Mouse (Mus musculus): ENCODE measurements around the gene Mrpl27. TPM values are rescaled to one million over a fixed set of nuclear protein-coding genes. Genes with fewer than 3 reads are reported as not detected.

Mrpl27 gene
- polyA plus RNA-seq, 1 experiment from 2014 or later = 139 TPM

DNA sequence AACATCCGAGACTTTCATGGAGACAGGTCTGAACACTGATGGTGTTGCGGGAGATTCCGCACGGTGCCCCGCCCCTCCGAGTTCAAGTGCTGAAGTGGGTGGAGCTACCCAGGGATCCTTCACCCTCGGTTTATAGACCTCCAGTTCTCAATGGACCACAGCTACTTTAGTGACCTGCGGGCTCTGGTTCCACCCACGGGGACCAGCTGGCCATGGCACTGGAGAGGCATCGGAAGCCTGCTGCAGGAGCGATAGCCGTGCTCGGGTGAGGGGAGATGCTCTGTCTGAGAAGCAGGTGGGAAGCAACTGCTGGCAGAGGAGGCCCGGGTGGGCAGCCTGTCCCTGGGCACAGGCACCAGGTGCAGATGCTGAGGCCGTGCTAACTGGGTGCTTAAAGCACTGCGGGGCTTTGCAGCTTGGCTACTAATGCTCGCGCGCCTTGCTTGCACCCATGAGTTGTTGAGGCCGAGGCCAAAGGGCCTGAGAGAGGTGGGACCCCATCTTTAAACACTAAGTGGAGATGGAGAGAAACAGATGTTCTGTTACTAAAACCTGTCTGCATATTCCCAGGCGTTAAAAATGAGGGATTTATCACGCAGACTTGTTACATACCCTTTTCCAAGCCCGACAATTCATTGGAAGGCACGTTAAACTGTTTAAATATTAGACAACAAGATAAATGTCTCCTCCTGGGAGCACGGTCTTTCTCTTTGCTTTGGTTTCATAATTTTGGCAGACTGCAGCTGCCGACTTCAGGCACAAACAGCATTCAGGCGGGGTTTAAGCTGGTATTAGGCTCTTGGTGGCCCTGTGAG is 48.0 kb downstream of the Mrpl27 start:
- 27% methylated on average over 27 of the region's 27 CpGs for WGBS
- H3K27me3 ChIP-seq = peaks cover 11% of the 10 kb centered on the region
- H3K9me3 ChIP-seq = no peaks in the 10 kb centered on the region
- peak overlapping the region; percentile 43 for H3K4me2 ChIP-seq
- H3K4me1 ChIP-seq = peaks cover 22% of the 10 kb centered on the region
- peak overlapping the region; percentile 1; the same call in 1 of the 2 replicates for H3K4me3 ChIP-seq
- no peak for ATAC-seq (ENCODE audit: borderline replicate concordance, extremely low read depth, low FRiP score, low TSS enrichment)
- H3K36me3 ChIP-seq = no peaks in the 10 kb centered on the region
- no peak overlapping the region for H3K9ac ChIP-seq
- H3K27ac ChIP-seq = no peak overlapping the region

DNA sequence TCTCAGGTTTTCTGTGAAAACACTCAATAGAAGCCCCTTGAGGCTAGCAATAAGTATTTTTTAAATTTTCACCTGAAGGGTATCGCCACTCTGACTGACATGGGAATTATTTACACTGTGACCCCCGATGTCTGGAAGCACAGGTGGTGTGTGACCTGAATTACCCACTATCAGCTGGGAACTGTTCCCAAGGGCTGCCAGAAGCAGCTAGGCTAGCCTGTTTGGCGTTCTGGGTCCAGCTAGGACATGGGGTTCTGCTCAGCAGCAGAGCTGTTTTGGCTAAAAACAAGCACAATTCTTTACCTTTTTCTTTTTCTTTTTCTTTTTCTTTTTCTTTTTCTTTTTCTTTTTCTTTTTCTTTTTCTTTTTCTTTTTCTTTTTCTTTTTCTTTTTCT is 48.6 kb downstream of the Mrpl27 start:
- Histone ChIP-seq H3K4me2 (peak overlapping the region; percentile 43; the same call in 1 of the 2 replicates), H3K9ac (no peak overlapping the region), H3K4me1 (peaks cover 22% of the 10 kb centered on the region), H3K27me3 (peaks cover 11% of the 10 kb centered on the region), H3K27ac (no peak overlapping the region), H3K9me3 (no peaks in the 10 kb centered on the region), H3K4me3 (no peak overlapping the region), H3K36me3 (no peaks in the 10 kb centered on the region)
- 23% methylated on average over 3 of the region's 3 CpGs for WGBS
- no peak for ATAC-seq (ENCODE audit: borderline replicate concordance, extremely low read depth, low FRiP score, low TSS enrichment)

DNA sequence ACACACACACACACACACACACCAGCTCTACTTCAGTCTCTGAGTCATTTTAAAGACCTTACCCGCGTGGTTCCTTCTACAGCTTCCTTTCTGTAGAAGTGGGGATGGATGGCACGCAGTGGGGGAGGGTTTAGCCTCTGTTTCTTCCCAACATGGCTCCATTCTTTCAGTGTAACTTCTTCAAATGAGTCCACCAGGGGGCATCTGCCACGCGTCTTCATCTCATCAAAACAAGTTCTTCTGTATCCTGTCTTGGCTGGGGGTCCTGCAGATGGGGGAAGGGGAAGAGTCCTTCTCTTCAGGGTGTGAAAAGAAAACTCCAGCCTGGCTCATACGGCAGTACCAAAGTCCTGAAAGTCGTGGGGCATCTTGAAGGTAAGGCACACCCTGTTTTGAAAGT is 50.5 kb downstream of the Mrpl27 start:
- peaks cover 11% of the 10 kb centered on the region for H3K27me3 ChIP-seq
- WGBS = 44% methylated on average over 7 of the region's 7 CpGs
- no peaks in the 10 kb centered on the region for H3K9me3 ChIP-seq
- peak; percentile 25; the same call in 1 of the 2 replicates for ATAC-seq (ENCODE audit: borderline replicate concordance, extremely low read depth, low FRiP score, low TSS enrichment)
- H3K9ac ChIP-seq = no peak overlapping the region
- peak overlapping the region; percentile 67 for H3K27ac ChIP-seq
- H3K4me1 ChIP-seq = peaks cover 17% of the 10 kb centered on the region
- H3K36me3 ChIP-seq = no peaks in the 10 kb centered on the region
- no peak overlapping the region for H3K4me3 ChIP-seq
- no peak overlapping the region for H3K4me2 ChIP-seq

DNA sequence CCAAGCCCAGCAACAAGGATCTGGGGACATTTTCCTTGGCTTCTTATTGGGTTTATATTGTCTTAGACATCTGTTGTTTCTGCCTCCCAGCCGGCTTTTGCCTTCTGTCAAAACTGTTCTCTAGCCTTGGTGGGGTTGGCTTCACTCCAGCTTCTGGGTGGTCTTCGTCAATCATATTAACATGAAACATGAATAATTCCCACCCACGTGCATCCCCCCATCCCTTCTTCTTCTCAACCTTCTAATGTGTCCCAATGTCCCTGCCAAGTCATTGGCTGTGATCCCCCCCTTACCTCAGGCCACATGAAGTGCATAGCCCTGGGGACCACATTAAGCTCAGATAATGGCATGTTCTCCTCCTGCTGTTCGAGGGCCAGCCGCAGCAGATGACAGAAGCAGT is 50.9 kb downstream of the Mrpl27 start, which contains the start of gene Gm11541:
Gene Gm11541, minus strand, starts transcription at position 28 of the 400 bp plus-strand sequence.
- Histone ChIP-seq H3K9ac (no peak within 1 kb of the TSS), H3K27ac (peak within 1 kb of the TSS; percentile 67), H3K4me3 (no peak within 1 kb of the TSS), H3K27me3 (peaks cover 11% of the 10 kb centered on the region), H3K4me2 (no peak within 1 kb of the TSS), H3K4me1 (peaks cover 17% of the 10 kb centered on the region), H3K9me3 (no peaks in the 10 kb centered on the region), H3K36me3 (no peaks in the 10 kb centered on the region)
- WGBS = 51% methylated on average over 5 of the region's 5 CpGs
- ATAC-seq (ENCODE audit: borderline replicate concordance, extremely low read depth, low FRiP score, low TSS enrichment) = peak; percentile 74; the same call in 1 of the 2 replicates

Other genes starting within 250 kb of the Mrpl27 start
- 7.3 and 7.7 TPM in 2 replicates for gene Cacna1g, start 179.6 kb upstream of the Mrpl27 start, polyA plus RNA-seq (2015; fragmentation: Nextera tagmentation; extraction: Ambion mirVana)
- gene Spata20, start 167.6 kb upstream of the Mrpl27 start, polyA plus RNA-seq (2015; fragmentation: Nextera tagmentation; extraction: Ambion mirVana) = 0.06 and 0.31 TPM in 2 replicates
- 16.8 and 17.3 TPM in 2 replicates for gene Epn3, start 153.8 kb upstream of the Mrpl27 start, polyA plus RNA-seq (2015; fragmentation: Nextera tagmentation; extraction: Ambion mirVana)
- gene Mycbpap, start 132.0 kb upstream of the Mrpl27 start, polyA plus RNA-seq (2015; fragmentation: Nextera tagmentation; extraction: Ambion mirVana) = 4.6 and 5.4 TPM in 2 replicates
- gene Rsad1, start 104.5 kb upstream of the Mrpl27 start, polyA plus RNA-seq (2015; fragmentation: Nextera tagmentation; extraction: Ambion mirVana) = 3.2 and 3.7 TPM in 2 replicates
- 2.3 and 2.7 TPM in 2 replicates for gene Chad, start 88.7 kb upstream of the Mrpl27 start, polyA plus RNA-seq (2015; fragmentation: Nextera tagmentation; extraction: Ambion mirVana)
- gene Acsf2, start 51.9 kb upstream of the Mrpl27 start, polyA plus RNA-seq (2015; fragmentation: Nextera tagmentation; extraction: Ambion mirVana) = 6.8 and 7.1 TPM in 2 replicates
- 198 and 205 TPM in 2 replicates for gene Lrrc59, start 24.0 kb upstream of the Mrpl27 start, polyA plus RNA-seq (2015; fragmentation: Nextera tagmentation; extraction: Ambion mirVana)
- 24.8 and 26.2 TPM in 2 replicates for gene Eme1, start 197 bp downstream of the Mrpl27 start, polyA plus RNA-seq (2015; fragmentation: Nextera tagmentation; extraction: Ambion mirVana)
- 23.2 and 23.4 TPM in 2 replicates for gene Xylt2, start 23.7 kb downstream of the Mrpl27 start, polyA plus RNA-seq (2015; fragmentation: Nextera tagmentation; extraction: Ambion mirVana)
- 0.98 and 1.3 TPM in 2 replicates for gene Gm11541, start 50.7 kb downstream of the Mrpl27 start, polyA plus RNA-seq (2015; fragmentation: Nextera tagmentation; extraction: Ambion mirVana)
- 0.25 TPM in 1 of 2 replicates, not detected in the other for gene Cdc34b, start 88.0 kb downstream of the Mrpl27 start, polyA plus RNA-seq (2015; fragmentation: Nextera tagmentation; extraction: Ambion mirVana)
- gene Tmem92, start 128.9 kb downstream of the Mrpl27 start, polyA plus RNA-seq (2015; fragmentation: Nextera tagmentation; extraction: Ambion mirVana) = not detected in 2 replicates

Measured in lung, embryonic 15.5 days (tissue).